Mouse (Mus musculus) midbrain, postnatal 0 days (tissue): ENCODE data around the gene Tfip11. TPM values are rescaled to one million over a fixed set of nuclear protein-coding genes. Genes with fewer than 3 reads are reported as not detected.

ENCODE experiments used
- ATAC-seq: fragments of 200-750 bp; cut with Nextera tagmentation; 2 replicates; pipeline ENCODE4 v1.8.0; 2017; ENCODE audit warnings: moderate number of reproducible peaks, mild to moderate bottlenecking, moderate TSS enrichment, moderate library complexity; ENCODE audit not compliant: low FRiP score
- DNase-seq: peaks from one replicate; pipeline ENCODE4 v3.0.0-alpha.2; 2015; ENCODE audit warnings: low spot score
- H3K27ac ChIP-seq: fragments of 300-500 bp; sonication (generic); 2 replicates; pipeline ENCODE4 v1.5.1; 2014; ENCODE audit warnings: low read depth, mild to moderate bottlenecking, low read length, mixed read lengths
- H3K27me3 ChIP-seq: fragments of 300-500 bp; sonication (generic); 2 replicates; pipeline ENCODE4 v1.6.1; 2014; ENCODE audit warnings: low read length, control low read depth, mixed read lengths; ENCODE audit not compliant: insufficient read depth
- H3K36me3 ChIP-seq: fragments of 300-500 bp; sonication (generic); 2 replicates; pipeline ENCODE4 v1.6.1; 2014; ENCODE audit warnings: low read length, control low read depth, mixed read lengths; ENCODE audit not compliant: insufficient read depth
- H3K4me1 ChIP-seq: fragments of 300-500 bp; sonication (generic); 2 replicates; pipeline ENCODE4 v1.6.1; 2014; ENCODE audit warnings: mild to moderate bottlenecking, control low read depth, antibody characterized with exemption, low read length, mixed read lengths; ENCODE audit not compliant: insufficient read depth
- H3K4me2 ChIP-seq: fragments of 300-500 bp; sonication (generic); 2 replicates; pipeline ENCODE4 v1.6.1; 2014; ENCODE audit warnings: low read depth, mild to moderate bottlenecking, low read length, mixed read lengths; ENCODE audit not compliant: poor library complexity, severe bottlenecking
- H3K4me3 ChIP-seq: fragments of 300-500 bp; sonication (generic); 2 replicates; pipeline ENCODE4 v1.5.1; 2014; ENCODE audit warnings: low read depth, mild to moderate bottlenecking, low read length, moderate library complexity
- H3K9ac ChIP-seq: fragments of 300-500 bp; sonication (generic); replicated peaks from 2 replicates; pipeline ENCODE4 v1.6.1; 2014; ENCODE audit warnings: mild to moderate bottlenecking, low read length, moderate library complexity, mixed read lengths; ENCODE audit not compliant: poor library complexity, severe bottlenecking
- H3K9me3 ChIP-seq: fragments of 300-500 bp; sonication (generic); 2 replicates; pipeline ENCODE4 v1.6.1; 2016; ENCODE audit warnings: low read length, control low read depth
- CTCF ChIP-seq: IDR thresholded peaks from 2 replicates; pipeline ENCODE4 v1.5.1; 2016; ENCODE audit warnings: antibody characterized with exemption, mild to moderate bottlenecking
- WGBS: fragments of 180-500 bp; shearing (Covaris S2); extraction: QIAGEN DNeasy Blood & Tissue Kit; methylation state at CpG from one replicate; pipeline ENCODE4 v1.1.7; 2014; 5-methylcytosine and 5-hydroxymethylcytosine counted together
- polyA plus RNA-seq: library from polyadenylated mRNA; unstranded; fragments of >200 nt; fragmentation: Nextera tagmentation; extraction: Ambion mirVana; gene quantifications from 2 replicates; pipeline ENCODE4 v1.2.1, GENCODE M21; 2015
- total RNA-seq: library from RNA; depleted of rRNA; stranded (reverse); fragments of >200 nt; gene quantifications from 2 replicates; pipeline ENCODE4 v1.2.3, GENCODE M21; 2014

Tfip11 gene
- total and polyA plus RNA-seq, 2 experiments from 2014 or later, result 19.8 to 27.4 TPM

DNA sequence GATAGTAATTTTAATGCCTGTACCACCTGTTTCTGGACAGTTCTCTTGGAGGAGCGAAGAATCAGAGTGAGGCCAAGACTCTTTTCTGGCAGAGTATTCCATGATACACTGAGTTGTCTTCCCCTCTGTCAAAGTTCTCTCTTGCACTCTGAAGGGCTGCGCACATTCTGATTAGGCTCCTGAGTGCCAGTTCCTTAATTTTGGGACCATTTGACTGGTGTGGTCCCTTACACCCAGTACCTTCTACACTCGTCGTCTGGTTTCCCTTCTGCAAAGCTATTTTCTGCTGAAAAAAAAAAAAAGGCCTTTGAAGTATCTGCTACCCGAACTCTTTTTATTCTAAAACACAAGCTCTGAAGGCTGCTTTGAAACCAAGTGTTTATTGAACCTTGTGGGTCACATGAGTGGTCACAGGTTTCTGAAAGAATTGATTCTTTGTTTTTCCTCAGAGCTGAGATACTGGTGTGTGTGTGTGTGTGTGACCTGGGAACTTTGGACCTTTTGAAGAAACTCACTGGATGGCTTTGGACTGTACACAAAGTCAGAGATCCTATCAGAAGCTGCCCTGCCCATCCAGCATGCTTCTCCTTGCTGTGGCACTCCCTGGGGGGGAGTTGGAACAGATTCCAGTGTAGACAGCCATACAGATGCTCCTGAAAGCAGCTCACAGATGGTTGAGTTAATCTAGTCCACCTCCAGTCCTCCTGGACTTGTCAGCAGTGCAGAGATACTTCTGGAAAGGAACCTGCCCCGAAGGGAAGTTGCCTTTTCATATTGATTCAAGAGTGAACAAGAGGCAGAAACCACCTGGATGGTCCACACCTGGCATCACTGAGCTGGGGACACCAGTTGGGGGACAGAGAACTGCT is 18.2 kb downstream of the Tfip11 start:
- Histone ChIP-seq H3K4me2 (0 out of 2 replicates have a peak overlapping the region, but pooled peaks have one; percentile 85), H3K27ac (no peak overlapping the region), H3K27me3 (no peaks in the 10 kb centered on the region), H3K36me3 (peaks cover 30% of the 10 kb centered on the region), H3K9ac (peak overlapping the region; percentile 29; the same call in 1 of the 2 replicates), H3K4me1 (peaks cover 10% of the 10 kb centered on the region; the same call in 1 of the 2 replicates), H3K4me3 (no peak overlapping the region), H3K9me3 (no peaks in the 10 kb centered on the region)
- DNase-seq, result no peak
- no peak for TF ChIP-seq CTCF
- ATAC-seq, result no peak
- 79% methylated on average over 6 of the region's 6 CpGs for WGBS

DNA sequence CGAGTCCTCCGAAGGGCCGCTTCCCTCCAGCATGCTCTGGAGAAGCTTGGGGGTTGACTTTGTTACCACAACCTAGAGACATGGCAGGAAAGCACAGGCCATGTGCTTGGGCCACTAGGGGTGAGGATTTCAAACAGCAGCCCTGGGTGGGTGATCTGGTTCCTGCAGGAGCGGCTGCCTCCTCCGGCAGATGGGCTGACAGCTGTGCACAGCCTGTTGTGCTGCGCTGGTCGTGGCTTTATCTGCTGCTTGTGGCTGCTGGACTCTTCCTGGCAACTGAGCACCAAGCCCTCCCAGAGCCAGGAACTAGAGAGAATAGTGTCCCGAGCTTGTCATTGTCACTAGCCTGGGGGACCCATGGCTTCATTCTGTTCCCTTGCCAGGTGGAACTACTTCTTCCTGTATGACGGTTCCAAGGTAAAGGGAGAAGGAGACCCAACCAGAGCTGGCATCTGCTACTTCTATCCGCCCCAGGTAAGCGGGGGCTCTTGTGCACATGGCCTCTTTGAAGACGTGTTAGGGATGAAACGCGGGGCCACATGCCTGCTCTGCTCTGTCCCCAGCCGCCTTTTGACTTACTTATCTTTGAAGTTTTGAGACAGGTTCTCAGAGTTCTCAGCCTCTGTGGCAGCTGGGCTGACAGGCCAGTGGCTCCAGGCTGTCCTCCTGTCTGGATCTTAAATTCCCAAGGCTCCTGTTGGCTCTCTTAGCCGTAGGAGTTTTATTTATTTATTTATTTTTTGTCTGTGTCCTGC is 20.2 kb downstream of the Tfip11 start:
- no peak overlapping the region for H3K9ac ChIP-seq
- WGBS, result 83% methylated on average over 16 of the region's 16 CpGs
- no peak for DNase-seq

DNA sequence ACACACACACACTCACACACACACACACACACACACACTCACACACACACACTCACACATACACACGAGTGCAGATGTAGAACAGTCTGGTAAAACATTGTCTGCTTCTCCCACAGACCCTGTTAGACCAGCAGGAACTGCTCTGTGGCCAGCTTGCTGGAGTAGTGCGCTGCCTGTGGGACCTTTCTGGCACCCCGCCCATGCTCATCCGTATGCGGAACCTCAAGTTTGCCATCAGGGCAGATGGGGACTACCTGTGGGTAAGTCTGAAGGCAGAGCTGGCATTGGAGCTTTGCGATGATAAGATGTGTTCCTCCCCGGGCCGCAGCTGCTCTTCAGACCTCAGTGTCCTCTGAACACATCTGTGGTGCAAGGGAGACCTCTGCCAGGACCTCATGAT is 23.0 kb downstream of the Tfip11 start:
- WGBS, result 94% methylated on average over 8 of the region's 8 CpGs
- Histone ChIP-seq H3K9ac (no peak overlapping the region), H3K4me3 (no peak overlapping the region), H3K4me2 (no peak overlapping the region), H3K36me3 (peaks cover 60% of the 10 kb centered on the region), H3K9me3 (no peaks in the 10 kb centered on the region), H3K27ac (no peak overlapping the region), H3K4me1 (0 out of 2 replicates have a peak, but pooled peaks cover 7% of the 10 kb centered on the region), H3K27me3 (no peaks in the 10 kb centered on the region)
- ATAC-seq, result no peak
- DNase-seq, result no peak
- no peak for TF ChIP-seq CTCF

More for the DNA sequence above, 20.2 kb downstream of the Tfip11 start:
- no peak overlapping the region for H3K4me2 ChIP-seq
- H3K27ac ChIP-seq, result no peak overlapping the region
- no peaks in the 10 kb centered on the region for H3K9me3 ChIP-seq
- TF ChIP-seq CTCF, result no peak
- no peak for ATAC-seq
- H3K4me3 ChIP-seq, result no peak overlapping the region
- H3K36me3 ChIP-seq, result peaks cover 45% of the 10 kb centered on the region
- peaks cover 10% of the 10 kb centered on the region; the same call in 1 of the 2 replicates for H3K4me1 ChIP-seq
- no peaks in the 10 kb centered on the region for H3K27me3 ChIP-seq

DNA sequence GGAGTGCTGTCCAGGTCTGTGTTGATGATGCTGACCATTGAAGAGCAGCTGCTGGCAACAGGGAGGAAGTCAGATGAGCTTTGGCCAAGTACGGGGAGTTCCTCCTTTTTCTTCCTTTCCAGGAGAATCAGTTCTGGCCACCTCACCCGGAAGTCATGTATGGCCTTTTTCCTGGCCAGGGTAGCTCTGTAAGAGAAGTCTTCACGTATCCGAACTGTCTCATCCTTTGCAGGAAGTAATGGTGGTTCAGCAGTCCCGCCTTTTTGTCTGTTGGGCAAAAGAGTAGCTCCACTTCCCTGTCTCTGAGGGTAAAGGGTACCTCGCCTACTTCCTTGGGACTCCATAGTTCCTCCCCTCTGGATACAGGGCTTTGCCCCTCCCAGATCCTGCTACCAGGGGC is 29.3 kb downstream of the Tfip11 start:
- 91% methylated on average over 6 of the region's 6 CpGs for WGBS
- no peak overlapping the region for H3K9ac ChIP-seq
- ATAC-seq (no peak), DNase-seq (no peak)
- H3K27ac ChIP-seq, result no peak overlapping the region
- no peak for TF ChIP-seq CTCF
- no peak overlapping the region for H3K4me2 ChIP-seq
- no peaks in the 10 kb centered on the region for H3K27me3 ChIP-seq
- H3K36me3 ChIP-seq, result peaks cover 46% of the 10 kb centered on the region
- no peaks in the 10 kb centered on the region for H3K4me1 ChIP-seq
- no peaks in the 10 kb centered on the region for H3K9me3 ChIP-seq
- H3K4me3 ChIP-seq, result no peak overlapping the region

DNA sequence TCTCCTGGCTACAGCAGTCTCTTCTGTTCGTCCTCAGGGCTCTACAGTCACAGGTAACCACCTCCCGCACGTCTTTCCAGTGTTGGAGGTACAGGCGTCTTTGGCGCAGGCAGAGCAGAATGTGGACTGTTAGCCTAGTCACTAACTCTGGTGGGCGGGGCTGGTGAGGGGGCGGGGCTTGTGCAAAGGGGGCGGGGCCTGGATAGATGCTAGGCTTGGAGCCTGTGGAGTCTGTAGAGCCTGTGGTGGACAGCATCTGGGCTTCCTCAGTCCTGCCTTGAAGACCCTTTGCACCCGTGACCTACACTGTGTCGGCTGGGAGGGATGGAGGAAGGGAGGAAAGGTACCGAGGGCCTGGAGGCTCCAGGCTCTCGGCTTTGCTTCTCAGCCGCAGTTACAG is 29.8 kb downstream of the Tfip11 start, which contains the start of gene Gm6583:
Gene Gm6583 (minus strand): TSS at position 124 of the 400 bp plus-strand sequence.
- 61% methylated on average over 13 of the region's 13 CpGs for WGBS
- Histone ChIP-seq H3K36me3 (peaks cover 42% of the 10 kb centered on the region), H3K4me2 (no peak within 1 kb of the TSS), H3K4me1 (no peaks in the 10 kb centered on the region), H3K9me3 (no peaks in the 10 kb centered on the region), H3K4me3 (no peak within 1 kb of the TSS), H3K27me3 (no peaks in the 10 kb centered on the region), H3K27ac (no peak within 1 kb of the TSS), H3K9ac (no peak within 1 kb of the TSS)
- no peak for DNase-seq
- no peak for ATAC-seq
- TF ChIP-seq CTCF, result no peak
